Mouse (Mus musculus) right cerebral cortex, postnatal 14 days (tissue): Measurements from ENCODE around the gene Zmat1.
"Not testable (repeated sequence)": the region's sequence is repeated elsewhere in the genome, so short reads cannot be mapped to it uniquely, and the experiment has no call there.

Experiments
- DNase-seq: peaks from one replicate; pipeline ENCODE4 v3.0.0; 2022

Gene Zmat1

GRCm38 (mm10) chrX:135008720-135009470, at the start of gene Zmat1:
Gene Zmat1 (minus strand): TSS chrX:135009209.
- DNase-seq: peak; percentile 81

- not testable (repeated sequence) for DNase-seq
Observed at GRCm38 (mm10) chrX:135053939-135054338, 44.9 kb upstream of the Zmat1 start.

GRCm38 (mm10) chrX:135035962-135036375, 27.0 kb upstream of the Zmat1 start:
- peak; percentile 15 for DNase-seq

- no peak for DNase-seq
Observed at GRCm38 (mm10) chrX:135025135-135025534, 16.1 kb upstream of the Zmat1 start.

DNA sequence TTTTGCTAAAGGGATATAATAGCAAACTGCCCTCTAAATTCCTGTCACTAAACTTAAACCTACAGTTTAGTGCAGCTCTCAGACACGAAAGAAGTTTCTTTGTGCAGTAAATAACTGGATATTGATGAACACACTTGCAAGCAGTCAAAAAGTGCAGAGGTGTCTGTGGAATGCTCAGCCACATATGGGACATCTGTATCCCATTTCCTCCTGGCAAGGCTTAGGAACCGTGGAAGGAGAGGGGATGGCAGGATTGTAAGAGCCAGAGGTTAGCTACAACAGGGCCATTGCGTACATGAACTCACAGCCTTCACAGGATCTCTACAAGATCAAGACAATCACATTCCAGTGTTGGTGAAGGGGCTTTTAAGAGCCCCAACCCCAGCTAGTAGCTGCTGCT, 2.4 kb upstream of the Zmat1 start:
- DNase-seq: no peak

GRCm38 (mm10) chrX:135009471-135009815, 434 bp upstream of the Zmat1 start:
- no peak for DNase-seq

DNA sequence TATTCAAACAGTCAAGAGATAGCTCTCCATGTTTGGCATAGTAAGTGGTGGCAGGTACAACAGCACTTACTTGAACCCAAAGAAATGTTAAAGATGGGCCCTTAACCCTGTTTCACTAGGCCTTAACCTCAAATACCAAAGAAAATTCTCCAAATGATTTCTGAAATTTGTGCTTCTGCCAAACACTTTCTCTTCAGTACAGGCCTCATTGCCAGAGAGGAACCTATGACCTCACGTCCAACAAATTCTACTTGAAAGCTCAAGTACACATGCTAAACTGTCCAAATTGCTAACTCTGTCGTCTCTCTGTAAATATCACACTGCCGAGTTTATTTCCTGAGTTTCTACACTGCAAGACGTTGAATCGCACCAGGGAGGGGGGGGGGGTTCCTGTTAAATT, 988 bp downstream of the Zmat1 start:
- DNase-seq: no peak

- no peak for DNase-seq
Observed at GRCm38 (mm10) chrX:134964546-134964945, 44.5 kb downstream of the Zmat1 start, which contains the start of gene Nxf2. Gene Nxf2 (minus strand): TSS chrX:134964754.

GRCm38 (mm10) chrX:134963305-134964094, 45.5 kb downstream of the Zmat1 start:
- peak; percentile 62 for DNase-seq

- peak; percentile 26 for DNase-seq
Observed at GRCm38 (mm10) chrX:134930361-134930760, 78.6 kb downstream of the Zmat1 start.

DNA sequence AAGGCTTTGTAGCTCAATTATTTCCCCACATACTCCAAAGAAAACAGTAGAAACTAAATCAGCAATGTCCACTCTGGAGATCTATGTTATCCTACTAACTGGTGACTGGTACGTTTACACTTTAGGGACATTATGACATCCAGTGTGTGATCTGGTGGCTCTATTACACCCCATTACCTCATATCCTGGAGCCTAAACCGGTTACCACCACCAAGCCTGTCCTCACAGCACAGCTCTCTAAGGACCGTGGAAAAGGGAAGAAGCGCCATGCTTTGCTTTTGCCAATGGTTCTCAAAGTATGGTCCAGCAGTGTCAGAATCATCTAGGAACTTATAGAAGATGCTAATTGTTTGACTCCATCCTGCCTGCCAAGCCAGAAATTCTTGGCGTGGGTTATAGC, 79.1 kb downstream of the Zmat1 start:
- DNase-seq: no peak

- peak; percentile 25 for DNase-seq
Observed at GRCm38 (mm10) chrX:134925058-134925457, 84.0 kb downstream of the Zmat1 start.

- no peak for DNase-seq
Observed at GRCm38 (mm10) chrX:134923675-134924424, 85.2 kb downstream of the Zmat1 start.
